Mouse (Mus musculus): ENCODE measurements at regions not wholly inside any gene's neighbourhood (a gene's known extent, or its start where the extent isn't known, plus 50 kb on each side); places are given as distances from the start of the nearest gene placed in this dataset.

GRCm38 (mm10) chr1:35663006-35663405 lies 405.2 kb upstream of the Hs6st1 start:
- no peak for TF ChIP-seq CTCF (IDR thresholded peaks at IDR 0.05; ENCODE audit: insufficient read depth, low read length)
- no peak for TF ChIP-seq POLR2A (IDR thresholded peaks at IDR 0.05; ENCODE audit: borderline replicate concordance, extremely low read depth, low read depth, low read length)

Data from lung, adult 2 months (tissue).